Mouse (Mus musculus): ENCODE results near the gene Try5. TPM values are rescaled to one million over a fixed set of nuclear protein-coding genes. Genes with fewer than 3 reads are reported as not detected.
"Not testable (repeated sequence)": the region's sequence is repeated elsewhere in the genome, so short reads cannot be mapped to it uniquely, and the experiment has no call there.

The Try5 gene
- polyA plus RNA-seq (2012), result not detected in 2 replicates

DNA sequence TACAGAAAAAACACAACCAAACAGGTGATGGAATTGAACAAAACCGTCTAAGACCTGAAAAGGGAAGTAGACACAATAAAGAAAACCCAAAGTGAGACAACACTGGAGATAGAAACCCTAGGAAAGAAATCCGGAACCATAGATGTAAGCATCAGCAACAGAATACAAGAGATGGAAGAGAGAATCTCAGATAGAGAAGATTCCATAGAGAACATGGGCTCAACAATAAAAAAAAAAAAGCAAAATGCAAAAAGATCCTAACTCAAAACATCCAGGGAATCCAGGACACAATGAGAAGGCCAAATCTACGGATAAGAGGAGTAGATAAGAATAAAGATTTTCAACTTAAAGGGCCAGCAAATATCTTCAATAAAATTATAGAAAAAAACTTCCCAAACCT is at the start of gene Try5:
TSS of gene Try5 (minus strand) at position 101 of the 400 bp plus-strand sequence.
- not testable (repeated sequence) for H3K4me3 ChIP-seq (replicated peaks); H3K4me1 ChIP-seq (ENCODE audit: control insufficient read depth); H3K36me3 ChIP-seq (ENCODE audit: control insufficient read depth); H3K27me3 ChIP-seq (ENCODE audit: control insufficient read depth); H3K9me3 ChIP-seq (ENCODE audit: control insufficient read depth, low read length)

DNA sequence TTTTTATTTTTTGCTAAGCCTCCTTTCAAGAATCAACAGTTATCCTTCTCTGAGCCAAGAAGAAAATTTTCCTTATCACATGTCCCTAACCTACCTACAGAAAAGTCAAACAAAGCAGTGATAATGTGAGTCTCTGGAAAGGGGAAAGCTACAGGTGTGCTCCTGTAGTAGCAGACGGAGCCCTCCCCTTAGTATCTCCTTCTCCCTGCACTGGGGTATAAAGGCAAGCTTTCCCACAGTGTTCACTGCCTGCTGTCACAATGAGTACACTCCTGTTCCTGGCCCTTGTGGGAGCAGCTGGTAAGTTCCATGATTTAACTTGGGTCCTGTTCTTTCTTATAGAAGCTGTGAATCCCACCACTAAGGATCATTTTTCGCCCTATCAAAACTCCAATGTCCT is 37.3 kb upstream of the Try5 start, which contains the start of gene Try10:
TSS of gene Try10 (plus strand) at position 174 of the 400 bp plus-strand sequence.
- Histone ChIP-seq H3K4me1 (ENCODE audit: control insufficient read depth) (no peaks in the 10 kb centered on the region), H3K9me3 (ENCODE audit: control insufficient read depth, low read length) (no peaks in the 10 kb centered on the region), H3K4me3 (replicated peaks) (no peak within 1 kb of the TSS), H3K27me3 (ENCODE audit: control insufficient read depth) (no peaks in the 10 kb centered on the region), H3K36me3 (ENCODE audit: control insufficient read depth) (no peaks in the 10 kb centered on the region)
- no peak for TF ChIP-seq GATA1 (IDR thresholded peaks at IDR 0.05; ENCODE audit: low read length)
- TF ChIP-seq TAL1 (IDR thresholded peaks at IDR 0.05; ENCODE audit: low read length), result no peak

DNA sequence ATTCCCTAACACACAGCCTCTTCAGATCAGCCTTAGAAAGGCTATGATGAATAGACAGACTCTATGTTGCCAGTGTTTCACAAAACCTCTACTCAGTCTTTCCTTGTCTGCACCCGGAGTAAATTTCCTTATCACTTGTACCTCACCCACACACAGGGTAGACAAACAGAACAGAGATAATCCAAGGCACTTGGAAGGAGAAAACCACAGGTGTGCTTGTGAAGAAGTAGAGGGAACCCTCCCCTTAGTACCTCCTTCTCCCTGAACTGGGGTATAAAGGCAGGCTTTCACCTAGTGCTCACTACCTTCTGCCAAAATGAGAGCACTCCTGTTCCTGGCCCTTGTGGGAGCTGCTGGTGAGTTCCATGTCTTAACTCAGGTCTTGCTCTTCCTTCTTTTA is 14.7 kb downstream of the Try5 start, which contains the start of gene Try4:
TSS of gene Try4 (plus strand) at position 301 of the 400 bp plus-strand sequence.
- Histone ChIP-seq H3K27me3 (ENCODE audit: control insufficient read depth) (no peaks in the 10 kb centered on the region), H3K4me1 (ENCODE audit: control insufficient read depth) (no peaks in the 10 kb centered on the region), H3K4me3 (replicated peaks) (no peak within 1 kb of the TSS), H3K9me3 (ENCODE audit: control insufficient read depth, low read length) (no peaks in the 10 kb centered on the region), H3K36me3 (ENCODE audit: control insufficient read depth) (no peaks in the 10 kb centered on the region)
- no peak for TF ChIP-seq GATA1 (IDR thresholded peaks at IDR 0.05; ENCODE audit: low read length)
- no peak for TF ChIP-seq TAL1 (IDR thresholded peaks at IDR 0.05; ENCODE audit: low read length)

DNA sequence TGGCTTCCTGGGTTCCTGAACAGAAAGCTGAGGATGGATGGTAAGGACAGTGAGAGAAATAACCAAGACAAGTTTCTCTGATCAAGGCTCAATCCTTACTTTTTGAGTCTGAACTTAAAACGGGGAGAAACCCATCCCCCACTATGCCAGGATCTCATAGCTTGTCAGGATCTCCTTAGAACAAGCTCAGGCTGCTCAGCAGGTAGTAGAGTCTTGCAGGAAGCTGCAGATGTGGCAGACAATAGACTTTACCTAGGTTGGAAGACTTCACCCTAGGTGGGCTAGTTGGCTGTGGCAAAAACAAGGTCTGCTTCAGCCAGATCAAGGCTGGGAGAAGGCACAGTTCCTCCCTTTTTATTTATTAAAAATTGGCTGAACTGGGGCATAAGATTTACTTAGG is 18.4 kb downstream of the Try5 start:
- Histone ChIP-seq H3K36me3 (ENCODE audit: control insufficient read depth) (no peaks in the 10 kb centered on the region), H3K4me1 (ENCODE audit: control insufficient read depth) (no peaks in the 10 kb centered on the region), H3K4me3 (replicated peaks) (no peak overlapping the region), H3K27me3 (ENCODE audit: control insufficient read depth) (no peaks in the 10 kb centered on the region), H3K9me3 (ENCODE audit: control insufficient read depth, low read length) (no peaks in the 10 kb centered on the region)
- no peak for TF ChIP-seq TAL1 (IDR thresholded peaks at IDR 0.05; ENCODE audit: low read length)
- TF ChIP-seq GATA1 (IDR thresholded peaks at IDR 0.05; ENCODE audit: low read length), result no peak

DNA sequence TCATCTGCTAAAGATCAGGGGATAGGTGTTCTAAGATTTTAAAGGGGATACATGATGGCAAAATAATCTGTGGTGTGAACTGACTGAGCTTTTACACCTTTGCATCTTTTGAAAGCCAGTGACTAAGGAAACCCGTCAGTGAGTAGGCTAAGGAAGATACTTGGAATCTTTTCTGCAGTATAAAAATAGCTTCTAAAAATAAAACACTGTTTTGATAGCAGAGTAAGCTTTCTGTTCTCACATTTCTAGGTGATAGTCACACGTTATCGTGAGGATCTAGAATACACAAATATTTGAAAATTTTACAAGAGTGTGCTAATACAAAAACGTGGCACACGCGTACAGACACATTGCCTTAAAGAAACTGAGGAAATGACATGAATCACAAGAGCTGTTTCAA is 50.5 kb downstream of the Try5 start:
- no peaks in the 10 kb centered on the region for H3K4me1 ChIP-seq (ENCODE audit: control insufficient read depth)
- H3K36me3 ChIP-seq (ENCODE audit: control insufficient read depth), result no peaks in the 10 kb centered on the region
- H3K27me3 ChIP-seq (ENCODE audit: control insufficient read depth), result no peaks in the 10 kb centered on the region
- TF ChIP-seq GATA1 (IDR thresholded peaks at IDR 0.05; ENCODE audit: low read length) (no peak), TAL1 (IDR thresholded peaks at IDR 0.05; ENCODE audit: low read length) (no peak)
- no peak overlapping the region for H3K4me3 ChIP-seq (replicated peaks)
- no peaks in the 10 kb centered on the region for H3K9me3 ChIP-seq (ENCODE audit: control insufficient read depth, low read length)

DNA sequence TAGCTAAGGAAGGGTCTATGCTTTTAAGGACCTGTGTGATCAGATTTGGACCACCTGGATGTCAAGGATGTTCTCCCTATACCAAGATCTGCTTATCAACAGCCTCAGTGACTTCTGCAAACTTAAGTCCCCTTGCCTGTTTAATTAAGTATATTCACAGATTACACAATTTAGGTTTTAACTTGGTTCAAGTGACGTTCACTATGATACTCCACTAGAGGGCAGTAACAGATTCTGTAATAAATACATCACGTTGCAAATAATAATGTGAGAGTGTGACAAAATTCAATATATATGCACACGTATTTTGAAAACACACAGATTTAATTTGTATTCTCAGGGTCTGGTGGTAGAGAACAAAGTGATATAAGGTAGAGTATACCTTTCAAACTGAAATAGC is 53.8 kb downstream of the Try5 start:
- TF ChIP-seq GATA1 (IDR thresholded peaks at IDR 0.05; ENCODE audit: low read length) (no peak), TAL1 (IDR thresholded peaks at IDR 0.05; ENCODE audit: low read length) (no peak)
- no peaks in the 10 kb centered on the region for H3K36me3 ChIP-seq (ENCODE audit: control insufficient read depth)
- no peaks in the 10 kb centered on the region for H3K4me1 ChIP-seq (ENCODE audit: control insufficient read depth)
- no peak overlapping the region for H3K4me3 ChIP-seq (replicated peaks)
- H3K9me3 ChIP-seq (ENCODE audit: control insufficient read depth, low read length), result no peaks in the 10 kb centered on the region
- H3K27me3 ChIP-seq (ENCODE audit: control insufficient read depth), result no peaks in the 10 kb centered on the region

Other genes starting within 250 kb of the Try5 start
- not detected in 2 replicates for gene Try4, start 14.6 kb downstream of the Try5 start, polyA plus RNA-seq (2012)
- not detected in 2 replicates for gene Try10, start 37.3 kb upstream of the Try5 start, polyA plus RNA-seq (2012)
- not detected in 2 replicates for gene Prss3, start 60.8 kb upstream of the Try5 start, polyA plus RNA-seq (2012)
- gene Gm5771, start 75.5 kb upstream of the Try5 start, polyA plus RNA-seq (2012), result not detected in 2 replicates
- not detected in 2 replicates for gene Gm10334, start 129.3 kb upstream of the Try5 start, polyA plus RNA-seq (2012)
- gene Prss1, start 142.1 kb upstream of the Try5 start, polyA plus RNA-seq (2012), result not detected in 2 replicates
- gene Prss2, start 204.9 kb upstream of the Try5 start, polyA plus RNA-seq (2012), result not detected in 2 replicates

All from erythroblast, embryonic 14.5 days (primary cell).